Mouse (Mus musculus): ENCODE data around the gene Slc25a43. TPM values are rescaled to one million over a fixed set of nuclear protein-coding genes. Genes with fewer than 3 reads are reported as not detected.
A peak's percentile ranks its signal among the peaks of the same experiment; 100 is the strongest.

The Slc25a43 gene
- polyA plus RNA-seq, 1 experiment = 5.2 TPM

- TF ChIP-seq CTCF (IDR thresholded peaks at IDR 0.05; ENCODE audit: low read depth, low read length) (no peak), EP300 (IDR thresholded peaks at IDR 0.05; ENCODE audit: insufficient read depth, low read depth, low read length) (peak; percentile 64; the same call in 1 of the 2 replicates)
- Histone ChIP-seq H3K27ac (ENCODE audit: insufficient read depth, low read length) (peak overlapping the region; percentile 59), H3K36me3 (ENCODE audit: control insufficient read depth, insufficient read depth, low read length, poor library complexity, severe bottlenecking) (no peaks in the 10 kb centered on the region), H3K4me1 (ENCODE audit: control insufficient read depth, insufficient read depth, low read length) (peaks cover 2% of the 10 kb centered on the region), H3K27me3 (ENCODE audit: control insufficient read depth, insufficient read depth, low read length, poor library complexity, severe bottlenecking) (no peaks in the 10 kb centered on the region), H3K4me3 (ENCODE audit: low read depth, low read length) (no peak overlapping the region), H3K9me3 (replicated peaks; ENCODE audit: control insufficient read depth, insufficient read depth, low read length, poor library complexity, severe bottlenecking) (no peaks in the 10 kb centered on the region), H3K9ac (ENCODE audit: low read depth, poor library complexity, severe bottlenecking) (0 out of 2 replicates have a peak overlapping the region, but pooled peaks have one; percentile 40)
These were observed 70.8 kb downstream of the Slc25a43 start for GRCm38 (mm10) chrX:36814161-36814836.

- H3K4me1 ChIP-seq (ENCODE audit: control insufficient read depth, insufficient read depth, low read length) = peaks cover 2% of the 10 kb centered on the region
- H3K9me3 ChIP-seq (replicated peaks; ENCODE audit: control insufficient read depth, insufficient read depth, low read length, poor library complexity, severe bottlenecking) = no peaks in the 10 kb centered on the region
- H3K4me3 ChIP-seq (ENCODE audit: low read depth, low read length) = no peak overlapping the region
- no peaks in the 10 kb centered on the region for H3K36me3 ChIP-seq (ENCODE audit: control insufficient read depth, insufficient read depth, low read length, poor library complexity, severe bottlenecking)
- peak overlapping the region; percentile 80 for H3K9ac ChIP-seq (ENCODE audit: low read depth, poor library complexity, severe bottlenecking)
- H3K27me3 ChIP-seq (ENCODE audit: control insufficient read depth, insufficient read depth, low read length, poor library complexity, severe bottlenecking) = no peaks in the 10 kb centered on the region
- TF ChIP-seq POLR2A (IDR thresholded peaks at IDR 0.05; ENCODE audit: insufficient read depth, low read length) = no peak
- H3K27ac ChIP-seq (ENCODE audit: insufficient read depth, low read length) = peak overlapping the region; percentile 92
These were observed 71.6 kb downstream of the Slc25a43 start for GRCm38 (mm10) chrX:36815022-36815421.

DNA sequence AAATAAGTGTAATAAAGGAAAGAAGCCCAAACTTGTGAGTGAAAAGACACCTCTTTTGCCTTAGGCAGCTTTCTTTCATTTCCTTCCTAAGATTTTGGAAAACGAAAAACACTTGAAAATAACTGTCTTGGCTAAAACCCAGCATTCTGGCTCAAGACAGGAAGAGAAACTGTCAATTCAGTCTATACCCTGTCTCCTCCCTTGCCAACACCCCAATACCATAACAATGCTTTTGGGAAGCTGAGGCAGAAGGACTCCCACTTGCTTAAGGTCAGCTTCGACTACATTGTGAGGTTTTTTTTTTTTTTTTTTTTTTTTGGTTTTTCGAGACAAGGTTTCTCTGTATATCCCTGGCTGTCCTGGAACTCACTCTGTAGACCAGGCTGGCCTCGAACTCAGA lies 72.0 kb downstream of the Slc25a43 start:
- Histone ChIP-seq H3K36me3 (ENCODE audit: control insufficient read depth, insufficient read depth, low read length, poor library complexity, severe bottlenecking) (no peaks in the 10 kb centered on the region), H3K9ac (ENCODE audit: low read depth, poor library complexity, severe bottlenecking) (peak overlapping the region; percentile 80), H3K27ac (ENCODE audit: insufficient read depth, low read length) (peak overlapping the region; percentile 92), H3K4me1 (ENCODE audit: control insufficient read depth, insufficient read depth, low read length) (peaks cover 2% of the 10 kb centered on the region), H3K9me3 (replicated peaks; ENCODE audit: control insufficient read depth, insufficient read depth, low read length, poor library complexity, severe bottlenecking) (no peaks in the 10 kb centered on the region), H3K4me3 (ENCODE audit: low read depth, low read length) (0 out of 2 replicates have a peak overlapping the region, but pooled peaks have one; percentile 64), H3K27me3 (ENCODE audit: control insufficient read depth, insufficient read depth, low read length, poor library complexity, severe bottlenecking) (no peaks in the 10 kb centered on the region)
- TF ChIP-seq EP300 (IDR thresholded peaks at IDR 0.05; ENCODE audit: insufficient read depth, low read depth, low read length) (no peak), POLR2A (IDR thresholded peaks at IDR 0.05; ENCODE audit: insufficient read depth, low read length) (no peak), CTCF (IDR thresholded peaks at IDR 0.05; ENCODE audit: low read depth, low read length) (no peak)

GRCm38 (mm10) chrX:36816368-36816899 lies 73.0 kb downstream of the Slc25a43 start:
- Histone ChIP-seq H3K4me3 (ENCODE audit: low read depth, low read length) (peak overlapping the region; percentile 64), H3K9me3 (replicated peaks; ENCODE audit: control insufficient read depth, insufficient read depth, low read length, poor library complexity, severe bottlenecking) (no peaks in the 10 kb centered on the region), H3K9ac (ENCODE audit: low read depth, poor library complexity, severe bottlenecking) (peak overlapping the region; percentile 80), H3K36me3 (ENCODE audit: control insufficient read depth, insufficient read depth, low read length, poor library complexity, severe bottlenecking) (no peaks in the 10 kb centered on the region), H3K27me3 (ENCODE audit: control insufficient read depth, insufficient read depth, low read length, poor library complexity, severe bottlenecking) (no peaks in the 10 kb centered on the region), H3K27ac (ENCODE audit: insufficient read depth, low read length) (peak overlapping the region; percentile 88), H3K4me1 (ENCODE audit: control insufficient read depth, insufficient read depth, low read length) (peaks cover 2% of the 10 kb centered on the region)
- TF ChIP-seq CTCF (IDR thresholded peaks at IDR 0.05; ENCODE audit: low read depth, low read length) (no peak), POLR2A (IDR thresholded peaks at IDR 0.05; ENCODE audit: insufficient read depth, low read length) (no peak), EP300 (IDR thresholded peaks at IDR 0.05; ENCODE audit: insufficient read depth, low read depth, low read length) (no peak)

GRCm38 (mm10) chrX:36816953-36817441 lies 73.5 kb downstream of the Slc25a43 start:
- TF ChIP-seq EP300 (IDR thresholded peaks at IDR 0.05; ENCODE audit: insufficient read depth, low read depth, low read length) = peak; percentile 77
- no peak for TF ChIP-seq POLR2A (IDR thresholded peaks at IDR 0.05; ENCODE audit: insufficient read depth, low read length)
- no peak for TF ChIP-seq CTCF (IDR thresholded peaks at IDR 0.05; ENCODE audit: low read depth, low read length)
- Histone ChIP-seq H3K36me3 (ENCODE audit: control insufficient read depth, insufficient read depth, low read length, poor library complexity, severe bottlenecking) (no peaks in the 10 kb centered on the region), H3K9me3 (replicated peaks; ENCODE audit: control insufficient read depth, insufficient read depth, low read length, poor library complexity, severe bottlenecking) (no peaks in the 10 kb centered on the region), H3K27me3 (ENCODE audit: control insufficient read depth, insufficient read depth, low read length, poor library complexity, severe bottlenecking) (no peaks in the 10 kb centered on the region), H3K4me1 (ENCODE audit: control insufficient read depth, insufficient read depth, low read length) (peaks cover 2% of the 10 kb centered on the region), H3K27ac (ENCODE audit: insufficient read depth, low read length) (peak overlapping the region; percentile 95), H3K9ac (ENCODE audit: low read depth, poor library complexity, severe bottlenecking) (peak overlapping the region; percentile 80; the same call in 1 of the 2 replicates), H3K4me3 (ENCODE audit: low read depth, low read length) (peak overlapping the region; percentile 64; the same call in 1 of the 2 replicates)

DNA sequence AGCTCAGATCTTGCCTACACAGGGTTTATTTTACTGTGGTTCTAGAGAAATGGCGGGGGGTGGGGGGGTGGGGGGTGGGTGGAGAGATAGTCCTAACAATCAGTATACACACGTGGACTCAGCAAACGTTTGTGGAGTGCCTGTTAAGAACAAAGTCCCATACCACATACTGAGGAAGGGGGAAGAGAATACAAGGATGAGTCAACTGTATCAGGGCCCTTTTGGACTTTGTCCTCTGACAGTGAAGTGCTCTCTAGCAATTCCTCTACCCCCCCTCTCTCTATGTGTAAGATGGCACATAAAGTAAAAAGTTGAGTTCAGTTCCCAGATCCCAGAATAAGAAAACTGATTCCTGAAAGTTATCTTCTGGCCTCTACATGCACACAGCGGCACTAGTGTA lies 76.1 kb downstream of the Slc25a43 start:
- Histone ChIP-seq H3K27ac (ENCODE audit: insufficient read depth, low read length) (no peak overlapping the region), H3K27me3 (ENCODE audit: control insufficient read depth, insufficient read depth, low read length, poor library complexity, severe bottlenecking) (no peaks in the 10 kb centered on the region), H3K9ac (ENCODE audit: low read depth, poor library complexity, severe bottlenecking) (no peak overlapping the region), H3K4me1 (ENCODE audit: control insufficient read depth, insufficient read depth, low read length) (no peaks in the 10 kb centered on the region), H3K9me3 (replicated peaks; ENCODE audit: control insufficient read depth, insufficient read depth, low read length, poor library complexity, severe bottlenecking) (no peaks in the 10 kb centered on the region), H3K4me3 (ENCODE audit: low read depth, low read length) (no peak overlapping the region), H3K36me3 (ENCODE audit: control insufficient read depth, insufficient read depth, low read length, poor library complexity, severe bottlenecking) (no peaks in the 10 kb centered on the region)
- TF ChIP-seq POLR2A (IDR thresholded peaks at IDR 0.05; ENCODE audit: insufficient read depth, low read length) (no peak), EP300 (IDR thresholded peaks at IDR 0.05; ENCODE audit: insufficient read depth, low read depth, low read length) (no peak), CTCF (IDR thresholded peaks at IDR 0.05; ENCODE audit: low read depth, low read length) (no peak)
